Mouse (Mus musculus) myocyte (in vitro differentiated cells): ENCODE measurements at regions not wholly inside any gene's neighbourhood (a gene's known extent, or its start where the extent isn't known, plus 50 kb on each side); places are given as distances from the start of the nearest gene placed in this dataset.

Source experiments
- CEBPB ChIP-seq: IDR thresholded peaks from 2 replicates; pipeline ENCODE4 v1.6.1; 2011; ENCODE audit warnings: mild to moderate bottlenecking, moderate library complexity; ENCODE audit not compliant: poor library complexity, insufficient read depth, severe bottlenecking
- E2F4 ChIP-seq: IDR thresholded peaks from one replicate; pipeline ENCODE4 v1.6.1; 2011; ENCODE audit warnings: mild to moderate bottlenecking, control low read depth, moderate library complexity; ENCODE audit not compliant: insufficient read depth
- MAX ChIP-seq: IDR thresholded peaks from one replicate; pipeline ENCODE4 v1.6.1; 2011; ENCODE audit warnings: low read depth, mild to moderate bottlenecking, control low read depth
- MYOD1 ChIP-seq, 3 experiments: IDR thresholded peaks; one replicate each; pipeline ENCODE4 v1.6.1; 2011; ENCODE audit warnings: control low read depth in 2 of 3, low read depth in 2 of 3, mild to moderate bottlenecking in 2 of 3, moderate library complexity in 1 of 3; ENCODE audit not compliant: insufficient read length in 2 of 3, control insufficient read depth in 1 of 3
- MYOG ChIP-seq, 3 experiments: IDR thresholded peaks; one replicate each; pipeline ENCODE4 v1.6.1; 2011; ENCODE audit warnings: control low read depth in 2 of 3, low read depth in 2 of 3, mild to moderate bottlenecking in 2 of 3; ENCODE audit not compliant: insufficient read length in 2 of 3, control insufficient read depth in 1 of 3, insufficient read depth in 1 of 3
- POLR2A ChIP-seq: IDR thresholded peaks from one replicate; pipeline ENCODE4 v1.6.1; 2011; ENCODE audit warnings: low read depth, mild to moderate bottlenecking, control low read depth, moderate library complexity; ENCODE audit not compliant: insufficient read length
- POLR2AphosphoS2 ChIP-seq: IDR thresholded peaks from one replicate; pipeline ENCODE4 v1.6.1; 2011; ENCODE audit warnings: low read depth, control low read depth; ENCODE audit not compliant: insufficient read length
- REST ChIP-seq: IDR thresholded peaks from one replicate; pipeline ENCODE4 v1.6.1; 2011; ENCODE audit warnings: mild to moderate bottlenecking, control low read depth, moderate library complexity; ENCODE audit not compliant: insufficient read depth, insufficient read length
- TCF12 ChIP-seq: IDR thresholded peaks from one replicate; pipeline ENCODE4 v1.6.1; 2011; ENCODE audit warnings: mild to moderate bottlenecking, control low read depth; ENCODE audit not compliant: poor library complexity, insufficient read depth, severe bottlenecking
- TCF3 ChIP-seq: IDR thresholded peaks from one replicate; pipeline ENCODE4 v1.6.1; 2011; ENCODE audit warnings: low read depth, control low read depth; ENCODE audit not compliant: insufficient read length
- USF1 ChIP-seq: IDR thresholded peaks from one replicate; pipeline ENCODE4 v1.6.1; 2011; ENCODE audit warnings: low read depth, mild to moderate bottlenecking, control low read depth, moderate library complexity

DNA sequence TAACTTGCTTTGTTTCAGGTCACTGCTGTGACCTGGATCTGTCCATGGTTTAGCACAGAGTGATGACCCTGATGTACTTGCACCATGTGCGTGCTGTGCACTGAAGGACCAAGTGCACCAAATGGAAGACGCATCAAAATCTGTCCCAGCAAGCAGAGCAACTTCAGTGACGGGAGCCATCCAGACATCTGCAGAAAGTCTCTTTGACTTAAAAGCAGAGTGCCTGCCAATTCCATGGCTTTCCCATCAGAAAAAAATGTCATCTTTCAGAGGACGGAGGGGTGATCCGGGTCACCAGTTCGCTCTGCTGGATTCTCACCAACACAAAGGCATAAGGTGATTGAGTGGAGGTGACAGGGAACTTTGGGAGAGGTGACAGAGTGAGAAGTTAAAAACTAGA is 351.4 kb downstream of the Dhx35 start:
- no peak for TF ChIP-seq REST
- TF ChIP-seq USF1 = no peak
- no peak for TF ChIP-seq MAX
- no peak for TF ChIP-seq TCF12
- TF ChIP-seq POLR2A = no peak
- no peak for TF ChIP-seq POLR2AphosphoS2
- TF ChIP-seq E2F4 = no peak
- no peak for TF ChIP-seq MYOD1 (IDR thresholded peaks at IDR 0.05; ENCODE audit: control insufficient read depth in 1 of 3, insufficient read length in 2 of 3, low read depth in 2 of 3)
- no peak for TF ChIP-seq MYOG (IDR thresholded peaks at IDR 0.05; ENCODE audit: control insufficient read depth in 1 of 3, insufficient read depth in 1 of 3, insufficient read length in 2 of 3, low read depth in 2 of 3)
- TF ChIP-seq CEBPB = no peak
- no peak for TF ChIP-seq TCF3
